8 mouse cellular contexts compared by ENCODE assay signal in the genomic region with DNA sequence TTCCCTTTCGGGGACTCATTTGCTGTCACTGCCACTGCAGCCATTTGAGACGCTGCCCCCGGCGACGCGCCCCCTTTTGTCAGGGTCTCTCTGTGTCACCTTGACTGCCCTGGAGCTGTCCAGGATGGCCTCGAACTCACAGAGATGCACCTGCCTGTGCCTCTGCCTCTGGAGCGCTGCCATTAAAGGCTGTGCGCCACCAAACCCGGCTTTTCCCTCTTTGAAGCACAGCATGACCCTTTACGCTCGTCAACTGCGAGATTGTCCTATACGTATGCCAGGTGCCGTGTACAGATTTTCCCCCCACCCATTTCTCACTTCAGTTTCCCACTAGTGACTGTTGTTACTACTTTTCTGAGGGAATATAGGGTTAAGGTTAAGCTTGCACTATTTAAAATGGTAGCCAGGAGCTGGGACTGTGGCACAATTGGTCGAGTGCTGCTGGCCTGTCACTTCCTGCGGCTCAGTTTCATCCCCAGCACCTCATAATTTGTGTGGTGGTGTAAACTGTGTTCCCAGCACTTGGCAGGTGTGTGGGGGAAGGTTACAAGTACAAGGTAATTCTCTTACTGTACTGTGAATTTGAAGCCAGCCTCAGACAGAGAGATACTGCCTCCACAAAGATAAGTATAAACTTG. TPM values are rescaled to one million over a fixed set of nuclear protein-coding genes. Genes with fewer than 3 reads are reported as not detected.
A peak's percentile ranks its signal among the peaks of the same experiment; 100 is the strongest.
DNase-seq lines count a peak whose midpoint lies in the region; ATAC-seq and TF ChIP-seq lines count a peak whose summit lies in the region.

No protein-coding gene starts in this region.

- no peaks in the 10 kb centered on the region for H3K9me3 ChIP-seq in hindbrain, embryonic 13.5 days
- H3K9me3 ChIP-seq in liver, postnatal 0 days (ENCODE audit: low read length): no peaks in the 10 kb centered on the region; the same call in 1 of the 2 replicates
- no peaks in the 10 kb centered on the region for H3K9me3 ChIP-seq in stomach, postnatal 0 days (ENCODE audit: control insufficient read depth, low read length)

- peak overlapping the region; percentile 93 for H3K4me2 ChIP-seq in hindbrain, embryonic 13.5 days
- H3K4me2 ChIP-seq in liver, postnatal 0 days (ENCODE audit: low read depth, low read length): peak overlapping the region; percentile 98
- peak overlapping the region; percentile 89 for H3K4me2 ChIP-seq in stomach, postnatal 0 days (replicated peaks; ENCODE audit: low read depth)

- H3K27me3 ChIP-seq in hindbrain, embryonic 13.5 days: no peaks in the 10 kb centered on the region
- H3K27me3 ChIP-seq in liver, postnatal 0 days (ENCODE audit: insufficient read depth, low read length): no peaks in the 10 kb centered on the region
- no peaks in the 10 kb centered on the region for H3K27me3 ChIP-seq in stomach, postnatal 0 days (ENCODE audit: control insufficient read depth, insufficient read depth, low read length)

- peak overlapping the region; percentile 92 for H3K9ac ChIP-seq in hindbrain, embryonic 13.5 days
- peak overlapping the region; percentile 94 for H3K9ac ChIP-seq in liver, postnatal 0 days (replicated peaks)
- H3K9ac ChIP-seq in stomach, postnatal 0 days (ENCODE audit: low read length): peak overlapping the region; percentile 89

- no peak for ATAC-seq in cerebellum, adult (ENCODE audit: insufficient number of reproducible peaks, low FRiP score, low TSS enrichment)
- peak; percentile 54 for ATAC-seq in hindbrain, embryonic 13.5 days (ENCODE audit: low FRiP score)
- ATAC-seq in liver, postnatal 0 days: peak; percentile 41
- peak; percentile 31 for ATAC-seq in stomach, postnatal 0 days (ENCODE audit: low FRiP score, low TSS enrichment)

- peak overlapping the region; percentile 78 for H3K27ac ChIP-seq in hindbrain, embryonic 13.5 days
- peak overlapping the region; percentile 83 for H3K27ac ChIP-seq in liver, postnatal 0 days (ENCODE audit: low read depth)
- H3K27ac ChIP-seq in stomach, postnatal 0 days (replicated peaks): peak overlapping the region; percentile 13; the same call in 1 of the 2 replicates

- no peak for TF ChIP-seq CTCF in liver, postnatal 0 days (IDR thresholded peaks at IDR 0.05; ENCODE audit: low read depth)
- no peak for TF ChIP-seq CTCF in stomach, postnatal 0 days (IDR thresholded peaks at IDR 0.05; ENCODE audit: low read depth)

- H3K4me1 ChIP-seq in hindbrain, embryonic 13.5 days (replicated peaks): peaks cover 6% of the 10 kb centered on the region
- peaks cover 11% of the 10 kb centered on the region for H3K4me1 ChIP-seq in liver, postnatal 0 days (ENCODE audit: insufficient read depth)
- H3K4me1 ChIP-seq in stomach, postnatal 0 days (replicated peaks; ENCODE audit: control insufficient read depth, insufficient read depth): peaks cover 3% of the 10 kb centered on the region; the same call in 1 of the 2 replicates

- peak overlapping the region; percentile 95 for H3K4me3 ChIP-seq in hindbrain, embryonic 13.5 days
- H3K4me3 ChIP-seq in liver, postnatal 0 days (ENCODE audit: low read depth, low read length): peak overlapping the region; percentile 98
- peak overlapping the region; percentile 93 for H3K4me3 ChIP-seq in stomach, postnatal 0 days (ENCODE audit: low read depth, low read length)

- TF ChIP-seq EP300 in liver, postnatal 0 days (IDR thresholded peaks at IDR 0.05; ENCODE audit: low read depth): no peak
- TF ChIP-seq EP300 in stomach, postnatal 0 days (optimal IDR thresholded peaks at IDR 0.05): no peak

- peak; percentile 41 for DNase-seq in cerebellum, adult 11 months
- peak; percentile 40 for DNase-seq in CD4-positive helper T cell, adult 2 months (ENCODE audit: low read depth, low spot score)
- DNase-seq in embryo, embryonic 10.5 days (ENCODE audit: low spot score): peak; percentile 31
- peak; percentile 46 for DNase-seq in liver, postnatal 0 days
- DNase-seq in stomach, postnatal 0 days (ENCODE audit: low spot score): peak; percentile 28
- DNase-seq in layer of hippocampus, postnatal 14 days (ENCODE audit: low spot score in 2 of 2): no peak

- H3K36me3 ChIP-seq in hindbrain, embryonic 13.5 days: peaks cover 19% of the 10 kb centered on the region
- H3K36me3 ChIP-seq in liver, postnatal 0 days (replicated peaks; ENCODE audit: insufficient read depth, low read length): peaks cover 13% of the 10 kb centered on the region; the same call in 1 of the 2 replicates
- peaks cover 3% of the 10 kb centered on the region; the same call in 1 of the 2 replicates for H3K36me3 ChIP-seq in stomach, postnatal 0 days (ENCODE audit: control insufficient read depth, insufficient read depth, low read length)

- 9% methylated on average over 17 of the region's 17 CpGs for WGBS in hindbrain, embryonic 13.5 days
- WGBS in liver, postnatal 0 days (ENCODE audit: insufficient replicate concordance): 4% methylated on average over 17 of the region's 17 CpGs
- 4% methylated on average over 17 of the region's 17 CpGs for WGBS in stomach, postnatal 0 days

RNA-seq across cellular contexts. Expression of a gene that starts 0.7 kb away (rescaled TPM):
- 53.1 and 56.5 TPM in 2 replicates for polyA plus RNA-seq in hindbrain, embryonic 13.5 days (2015; fragmentation: Nextera tagmentation; extraction: Ambion mirVana)
- polyA plus RNA-seq in liver, postnatal 0 days (2015; fragmentation: Nextera tagmentation; extraction: Ambion mirVana): 19.5 and 19.6 TPM in 2 replicates
- 32.6 and 32.9 TPM in 2 replicates for polyA plus RNA-seq in stomach, postnatal 0 days (2015; fragmentation: Nextera tagmentation; extraction: Ambion mirVana)
- 10 to 100 TPM; 38.8 to 40.3 TPM for total RNA-seq in layer of hippocampus, postnatal 14 days (2021)

RNA-seq across cellular contexts. Expression of a gene that starts 7.5 kb away (rescaled TPM):
- polyA plus RNA-seq in hindbrain, embryonic 13.5 days (2015; fragmentation: Nextera tagmentation; extraction: Ambion mirVana): 156 and 160 TPM in 2 replicates
- polyA plus RNA-seq in liver, postnatal 0 days (2015; fragmentation: Nextera tagmentation; extraction: Ambion mirVana): 75.4 and 78.4 TPM in 2 replicates
- 84.0 and 93.0 TPM in 2 replicates for polyA plus RNA-seq in stomach, postnatal 0 days (2015; fragmentation: Nextera tagmentation; extraction: Ambion mirVana)
- total RNA-seq in layer of hippocampus, postnatal 14 days (2021): 100 to 1,000 TPM; 262 to 266 TPM

RNA-seq across cellular contexts. Expression of a gene that starts 20.6 kb away (rescaled TPM):
- 1,285 and 1,377 TPM in 2 replicates for polyA plus RNA-seq in hindbrain, embryonic 13.5 days (2015; fragmentation: Nextera tagmentation; extraction: Ambion mirVana)
- 388 and 399 TPM in 2 replicates for polyA plus RNA-seq in liver, postnatal 0 days (2015; fragmentation: Nextera tagmentation; extraction: Ambion mirVana)
- polyA plus RNA-seq in stomach, postnatal 0 days (2015; fragmentation: Nextera tagmentation; extraction: Ambion mirVana): 1,661 and 1,792 TPM in 2 replicates
- total RNA-seq in layer of hippocampus, postnatal 14 days (2021): 100 to 1,000 TPM; 770 to 901 TPM

RNA-seq across cellular contexts. Expression of a gene that starts 44.5 kb away (rescaled TPM):
- polyA plus RNA-seq in hindbrain, embryonic 13.5 days (2015; fragmentation: Nextera tagmentation; extraction: Ambion mirVana): 103 and 105 TPM in 2 replicates
- polyA plus RNA-seq in liver, postnatal 0 days (2015; fragmentation: Nextera tagmentation; extraction: Ambion mirVana): 58.7 and 61.8 TPM in 2 replicates
- polyA plus RNA-seq in stomach, postnatal 0 days (2015; fragmentation: Nextera tagmentation; extraction: Ambion mirVana): 83.9 and 85.3 TPM in 2 replicates
- total RNA-seq in layer of hippocampus, postnatal 14 days (2021): 10 to 100 TPM; 68.7 to 72.8 TPM

RNA-seq across cellular contexts. Expression of a gene that starts 46.8 kb away (rescaled TPM):
- polyA plus RNA-seq in hindbrain, embryonic 13.5 days (2015; fragmentation: Nextera tagmentation; extraction: Ambion mirVana): 165 and 181 TPM in 2 replicates
- polyA plus RNA-seq in liver, postnatal 0 days (2015; fragmentation: Nextera tagmentation; extraction: Ambion mirVana): 86.0 and 90.6 TPM in 2 replicates
- 121 and 129 TPM in 2 replicates for polyA plus RNA-seq in stomach, postnatal 0 days (2015; fragmentation: Nextera tagmentation; extraction: Ambion mirVana)
- total RNA-seq in layer of hippocampus, postnatal 14 days (2021): 10 to 100 TPM; 82.0 to 88.2 TPM

Comparison
In these comparisons a context has a peak if more than half of its experiments do, and no peak if none do; other contexts are left out.
1. DNase-seq: peak in cerebellum, adult 11 months (single experiment), CD4-positive helper T cell, adult 2 months (single experiment), embryo, embryonic 10.5 days (single experiment), liver, postnatal 0 days (single experiment) and stomach, postnatal 0 days (single experiment); none in layer of hippocampus, postnatal 14 days (0 of 2).
2. H3K27ac ChIP-seq: peak in every context shown above with its lines; median percentile 83 in liver, postnatal 0 days; 78 in hindbrain, embryonic 13.5 days; 13 in stomach, postnatal 0 days.
3. Peak in every context shown above with its lines, with median percentiles within 50 percentile points of each other: H3K4me2 ChIP-seq, H3K4me3 ChIP-seq and H3K9ac ChIP-seq.